Mouse (Mus musculus) olfactory bulb, adult 2 months (tissue): ENCODE results near the gene 1700029I15Rik.

Experiments
- CTCF ChIP-seq: fragments of 200-500 bp; IDR thresholded peaks from 2 replicates; pipeline ENCODE4 v1.5.1; 2012; ENCODE audit warnings: low read depth, mild to moderate bottlenecking, low read length, moderate library complexity; ENCODE audit not compliant: insufficient read depth
- POLR2A ChIP-seq: fragments of 200-500 bp; IDR thresholded peaks from 2 replicates; pipeline ENCODE4 v1.6.1; 2012; ENCODE audit warnings: mild to moderate bottlenecking, low read depth, low read length, moderate library complexity; ENCODE audit not compliant: insufficient read depth

DNA sequence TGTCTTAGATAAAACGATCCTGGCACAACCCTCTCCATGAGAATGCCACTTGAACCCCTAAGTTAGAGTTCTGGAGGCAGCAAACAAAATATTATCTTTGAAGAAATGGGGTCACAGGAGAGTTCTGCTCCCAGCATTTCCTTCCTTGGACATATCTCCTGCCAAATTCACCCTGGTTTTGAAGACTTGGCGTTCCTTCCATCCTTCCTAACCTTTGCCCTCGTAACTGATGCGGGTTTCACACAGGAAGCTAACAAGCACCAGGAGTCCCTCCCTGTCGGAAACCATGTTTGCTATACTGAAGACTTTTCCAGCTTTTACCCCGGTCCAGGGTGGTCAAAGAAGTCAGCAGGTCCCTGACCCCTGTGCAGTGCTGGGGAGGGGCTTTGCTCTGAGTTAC lies 28.1 kb upstream of the 1700029I15Rik start:
- TF ChIP-seq POLR2A, result no peak
- TF ChIP-seq CTCF, result no peak
